ENCODE assay signal across 40 mouse cellular contexts in genomic region chr7:4782130-4782529, GRCm38 (mm10). TPM values are rescaled to one million over a fixed set of nuclear protein-coding genes. Genes with fewer than 3 reads are reported as not detected.
"Had no signal": no experiment of that assay in that cellular context is flagged by ENCODE, and none has a peak within 500 bp of the region (broad histone marks: within the 10 kb centered on the region; RNA-seq: fewer than 3 reads in every experiment).

No protein-coding gene starts in this region.

- H3K4me3 ChIP-seq: heart, embryonic 10.5 days; heart, embryonic 12.5 days; hindbrain, embryonic 10.5 days; hindbrain, embryonic 12.5 days; intestine, embryonic 15.5 days; limb, embryonic 13.5 days; limb, embryonic 15.5 days had no signal

- H3K9ac ChIP-seq: heart, embryonic 12.5 days; hindbrain, embryonic 12.5 days; hindbrain, embryonic 14.5 days; intestine, embryonic 15.5 days; limb, embryonic 13.5 days; limb, embryonic 15.5 days had no signal

- H3K9me3 ChIP-seq: heart, embryonic 10.5 days; heart, embryonic 12.5 days; hindbrain, embryonic 12.5 days; intestine, embryonic 15.5 days; limb, embryonic 13.5 days; limb, embryonic 15.5 days had no signal

- H3K36me3 ChIP-seq: heart, embryonic 10.5 days; heart, embryonic 12.5 days; hindbrain, embryonic 10.5 days; hindbrain, embryonic 12.5 days; intestine, embryonic 15.5 days; limb, embryonic 13.5 days had no signal

- H3K27ac ChIP-seq: hindbrain, embryonic 12.5 days; hindbrain, embryonic 14.5 days; intestine, embryonic 15.5 days; limb, embryonic 13.5 days; limb, embryonic 15.5 days had no signal

- ATAC-seq: hindbrain, embryonic 16.5 days; inflammation-experienced regulatory T-cells, adult 6 months; intestine, embryonic 15.5 days; intestine, postnatal 0 days had no signal

- DNase-seq: gastrocnemius, postnatal 14 days; gastrocnemius, postnatal 36 days; heart, adult 18-20 months; heart, postnatal 10 days; heart, postnatal 4 days; kidney, adult 18-20 months; kidney, adult 8-10 months; kidney, postnatal 36 days; layer of hippocampus, adult 9-11 months; layer of hippocampus, postnatal 36 days; left cerebral cortex, postnatal 4 days had no signal

RNA-seq across cellular contexts. Expression of gene Il11, which starts 0.5 kb away (rescaled TPM):
- total RNA-seq: gastrocnemius, adult 8-10 months; gastrocnemius, postnatal 36 days; heart, adult 18-20 months; heart, postnatal 10 days; liver, adult 2 months had no signal
- polyA plus RNA-seq: heart, embryonic 14.5 days; inflammation-experienced regulatory T-cells, adult 6 months; kidney, embryonic 14.5 days; limb, embryonic 11.5 days had no signal

RNA-seq across cellular contexts. Expression of gene Tmem190, which starts 0.6 kb away (rescaled TPM):
- total RNA-seq: gastrocnemius, adult 18-20 months; gastrocnemius, adult 8-10 months; gastrocnemius, postnatal 14 days; gastrocnemius, postnatal 36 days; heart, adult 18-20 months; heart, adult 8-10 months; heart, postnatal 10 days; heart, postnatal 25 days; heart, postnatal 4 days; layer of hippocampus, adult 18-20 months; layer of hippocampus, adult 8-10 months; layer of hippocampus, postnatal 14 days; layer of hippocampus, postnatal 36 days; left cerebral cortex, adult 18-20 months; left cerebral cortex, adult 8-10 months; left cerebral cortex, postnatal 10 days; left cerebral cortex, postnatal 25 days; left cerebral cortex, postnatal 4 days; liver, adult 2 months had no signal
- polyA plus RNA-seq: heart, embryonic 12.5 days; heart, embryonic 14.5 days; heart, embryonic 16.5 days; hindbrain, embryonic 10.5 days; hindbrain, embryonic 12.5 days; hindbrain, embryonic 14.5 days; inflammation-experienced regulatory T-cells, adult 6 months; intestine, postnatal 0 days; kidney, embryonic 14.5 days; large intestine, adult 2 months; limb, embryonic 13.5 days; liver, adult 2 months had no signal

RNA-seq across cellular contexts. Expression of gene Fam71e2, which starts 11.0 kb away (rescaled TPM):
- total RNA-seq: gastrocnemius, adult 18-20 months; gastrocnemius, adult 8-10 months; gastrocnemius, postnatal 14 days; gastrocnemius, postnatal 36 days; heart, adult 18-20 months; heart, adult 8-10 months; heart, postnatal 10 days; heart, postnatal 25 days; heart, postnatal 4 days; layer of hippocampus, adult 18-20 months; layer of hippocampus, adult 8-10 months; layer of hippocampus, postnatal 14 days; layer of hippocampus, postnatal 36 days; left cerebral cortex, adult 18-20 months; left cerebral cortex, adult 8-10 months; left cerebral cortex, postnatal 10 days; left cerebral cortex, postnatal 25 days; left cerebral cortex, postnatal 4 days; liver, adult 2 months had no signal
- polyA plus RNA-seq: heart, embryonic 10.5 days; heart, embryonic 12.5 days; heart, embryonic 14.5 days; heart, embryonic 16.5 days; hindbrain, embryonic 10.5 days; hindbrain, embryonic 12.5 days; hindbrain, embryonic 14.5 days; hindbrain, embryonic 16.5 days; inflammation-experienced regulatory T-cells, adult 6 months; intestine, embryonic 15.5 days; intestine, postnatal 0 days; kidney, embryonic 14.5 days; kidney, embryonic 16.5 days; large intestine, adult 2 months; limb, embryonic 11.5 days; limb, embryonic 13.5 days; limb, embryonic 15.5 days; liver, adult 2 months had no signal
